Mouse (Mus musculus): Measurements from ENCODE around the gene Mical3. TPM values are rescaled to one million over a fixed set of nuclear protein-coding genes. Genes with fewer than 3 reads are reported as not detected.
"Not testable (repeated sequence)": the region's sequence is repeated elsewhere in the genome, so short reads cannot be mapped to it uniquely, and the experiment has no call there.

Mical3 gene
- polyA plus RNA-seq, 1 experiment from 2014 or later, result 4.5 TPM

DNA sequence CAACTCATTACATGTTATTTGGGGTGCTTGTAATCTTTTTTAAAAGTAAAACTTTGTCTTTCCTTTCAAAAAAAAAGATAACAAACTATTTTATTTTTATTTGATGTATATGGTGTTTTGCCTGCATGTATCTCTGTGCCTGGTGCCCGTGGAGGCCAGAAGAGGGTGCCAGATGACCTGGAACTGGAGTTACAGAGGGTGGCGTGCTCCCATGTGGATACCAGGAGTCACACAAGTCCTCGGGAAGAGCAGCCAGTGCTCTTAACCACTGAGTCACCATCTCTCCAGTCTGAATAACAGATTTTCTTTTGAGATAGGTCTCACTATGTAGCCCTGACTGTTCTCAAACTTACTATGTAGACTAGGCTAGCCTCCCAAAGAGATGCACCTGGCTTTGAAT is 221.3 kb downstream of the Mical3 start:
- Histone ChIP-seq H3K4me3 (ENCODE audit: low read depth, low read length) (no peak overlapping the region), H3K4me2 (replicated peaks; ENCODE audit: low read depth) (no peak overlapping the region), H3K9me3 (ENCODE audit: control insufficient read depth) (no peaks in the 10 kb centered on the region), H3K27ac (ENCODE audit: low read depth, low read length) (no peak overlapping the region), H3K36me3 (ENCODE audit: control insufficient read depth, insufficient read depth) (no peaks in the 10 kb centered on the region), H3K27me3 (replicated peaks; ENCODE audit: control insufficient read depth, insufficient read depth, low read length) (no peaks in the 10 kb centered on the region), H3K9ac (ENCODE audit: low read depth, low read length) (no peak overlapping the region), H3K4me1 (replicated peaks; ENCODE audit: control insufficient read depth, insufficient read depth, low read length) (0 out of 2 replicates have a peak, but pooled peaks cover 3% of the 10 kb centered on the region)
- TF ChIP-seq CTCF (IDR thresholded peaks at IDR 0.05; ENCODE audit: low read depth), result peak; percentile 17; the same call in 1 of the 2 replicates
- ATAC-seq, result no peak
- WGBS, result 81% methylated on average over 3 of the region's 3 CpGs

DNA sequence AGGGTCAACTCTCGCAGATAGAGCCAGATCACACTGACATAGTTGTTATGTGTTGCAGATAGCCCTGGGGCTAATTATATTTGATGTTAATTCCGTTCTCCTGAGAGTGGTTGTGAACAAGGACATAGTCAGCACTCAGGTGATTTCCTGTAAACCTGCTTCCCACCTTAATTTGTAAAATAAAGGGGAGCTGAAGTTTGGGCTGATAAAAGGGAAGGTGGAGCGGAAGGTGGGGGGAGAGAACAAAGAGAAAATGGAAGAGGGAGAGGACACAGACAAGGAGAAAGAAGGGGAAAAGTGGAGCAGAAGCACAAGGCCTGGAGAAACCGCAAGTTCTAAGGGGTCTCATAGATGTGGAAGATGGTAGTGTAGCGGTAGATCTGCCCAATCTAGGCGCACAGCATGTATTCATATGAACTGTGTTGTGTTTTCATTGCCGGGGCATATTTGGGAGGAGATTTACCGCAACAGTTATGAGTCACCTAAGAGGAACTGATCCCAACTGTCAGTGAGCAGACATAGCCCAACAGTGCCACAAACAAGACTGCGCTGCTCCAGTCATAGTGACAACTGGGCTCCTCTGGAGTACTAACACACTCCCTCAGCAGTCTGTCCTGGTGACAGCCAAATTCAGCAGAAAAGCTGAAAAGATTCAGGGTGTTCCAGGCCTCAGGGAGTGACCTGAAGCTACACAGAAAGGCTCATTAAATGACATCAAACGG is 222.8 kb downstream of the Mical3 start:
- H3K4me2 ChIP-seq (replicated peaks; ENCODE audit: low read depth); ATAC-seq; H3K4me1 ChIP-seq (replicated peaks; ENCODE audit: control insufficient read depth, insufficient read depth, low read length); H3K27ac ChIP-seq (ENCODE audit: low read depth, low read length); H3K9ac ChIP-seq (ENCODE audit: low read depth, low read length); H3K36me3 ChIP-seq (ENCODE audit: control insufficient read depth, insufficient read depth); H3K9me3 ChIP-seq (ENCODE audit: control insufficient read depth); H3K27me3 ChIP-seq (replicated peaks; ENCODE audit: control insufficient read depth, insufficient read depth, low read length); H3K4me3 ChIP-seq (ENCODE audit: low read depth, low read length): not testable (repeated sequence)
- 91% methylated on average over 9 of the region's 10 CpGs for WGBS

DNA sequence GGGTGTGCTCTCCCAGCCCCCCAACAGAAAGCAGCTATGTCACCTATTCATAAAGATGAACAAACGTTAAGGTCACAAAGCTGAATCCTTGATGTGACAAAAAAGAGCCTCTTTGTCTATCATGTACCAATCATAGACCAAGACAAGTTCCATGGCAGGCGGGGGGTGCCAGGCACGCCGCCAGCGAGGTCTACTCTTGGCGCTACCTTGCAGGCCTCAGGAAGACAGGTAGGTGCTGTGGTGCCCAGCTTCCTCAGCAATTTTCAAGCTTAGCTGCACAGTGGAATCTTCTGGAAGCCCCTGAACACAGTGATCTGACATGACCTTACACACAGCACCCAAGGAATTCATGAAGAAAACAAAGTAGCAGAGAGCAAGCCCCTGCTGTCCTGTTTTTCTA is 224.3 kb downstream of the Mical3 start:
- H3K9me3 ChIP-seq (ENCODE audit: control insufficient read depth), result no peaks in the 10 kb centered on the region
- H3K4me2 ChIP-seq (replicated peaks; ENCODE audit: low read depth), result no peak overlapping the region
- ATAC-seq, result no peak
- no peak for TF ChIP-seq CTCF (IDR thresholded peaks at IDR 0.05; ENCODE audit: low read depth)
- no peak overlapping the region for H3K4me3 ChIP-seq (ENCODE audit: low read depth, low read length)
- H3K27me3 ChIP-seq (replicated peaks; ENCODE audit: control insufficient read depth, insufficient read depth, low read length), result no peaks in the 10 kb centered on the region
- H3K4me1 ChIP-seq (replicated peaks; ENCODE audit: control insufficient read depth, insufficient read depth, low read length), result no peaks in the 10 kb centered on the region
- WGBS, result 93% methylated on average over 6 of the region's 6 CpGs
- H3K36me3 ChIP-seq (ENCODE audit: control insufficient read depth, insufficient read depth), result no peaks in the 10 kb centered on the region
- H3K9ac ChIP-seq (ENCODE audit: low read depth, low read length), result no peak overlapping the region
- H3K27ac ChIP-seq (ENCODE audit: low read depth, low read length), result no peak overlapping the region

DNA sequence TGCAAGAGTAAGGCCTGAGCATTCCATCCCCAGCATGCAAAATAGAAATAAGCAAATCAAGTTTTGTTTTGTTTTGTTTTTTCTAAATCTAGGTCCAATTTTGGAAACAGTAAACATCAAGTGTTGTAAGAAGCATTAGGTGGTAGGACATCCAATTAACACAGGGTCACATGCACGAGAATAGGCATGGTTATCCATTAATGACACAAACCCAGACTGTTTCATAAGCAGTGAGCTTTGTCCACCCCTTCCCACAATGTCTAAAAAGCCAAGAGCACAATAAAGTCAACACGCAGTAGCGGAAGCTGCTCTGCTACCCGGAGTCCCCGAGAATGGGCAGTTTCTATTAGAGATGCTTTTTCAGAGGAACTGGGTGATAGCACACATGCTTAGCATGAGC is 225.7 kb downstream of the Mical3 start:
- H3K4me3 ChIP-seq (ENCODE audit: low read depth, low read length), result no peak overlapping the region
- WGBS, result 54% methylated on average over 5 of the region's 5 CpGs
- no peak overlapping the region for H3K27ac ChIP-seq (ENCODE audit: low read depth, low read length)

DNA sequence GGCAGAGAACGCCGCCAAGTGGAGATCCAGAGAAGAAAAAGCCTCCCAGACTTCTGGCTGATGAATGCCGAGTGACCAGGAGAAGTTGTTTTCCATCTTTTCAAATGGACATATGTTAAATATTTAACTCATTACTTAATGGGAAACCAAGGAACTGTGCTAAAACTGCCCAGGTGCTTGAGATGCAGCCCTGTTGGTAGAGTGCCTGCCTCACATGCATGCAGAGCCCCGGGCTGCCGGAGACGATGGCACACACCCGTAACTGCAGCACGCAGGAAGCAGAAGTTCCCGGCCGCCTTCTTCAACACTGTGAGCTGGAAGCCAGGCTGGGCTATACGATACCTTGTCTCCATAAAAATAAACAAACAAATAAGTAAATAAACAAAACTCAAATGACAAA is 226.8 kb downstream of the Mical3 start:
- peaks cover 7% of the 10 kb centered on the region; the same call in 1 of the 2 replicates for H3K36me3 ChIP-seq (ENCODE audit: control insufficient read depth, insufficient read depth)
- H3K27ac ChIP-seq (ENCODE audit: low read depth, low read length), result no peak overlapping the region
- no peak for TF ChIP-seq CTCF (IDR thresholded peaks at IDR 0.05; ENCODE audit: low read depth)
- ATAC-seq, result no peak
- no peaks in the 10 kb centered on the region for H3K27me3 ChIP-seq (replicated peaks; ENCODE audit: control insufficient read depth, insufficient read depth, low read length)
- H3K4me2 ChIP-seq (replicated peaks; ENCODE audit: low read depth), result 0 out of 2 replicates have a peak overlapping the region, but pooled peaks have one; percentile 35
- 65% methylated on average over 11 of the region's 11 CpGs for WGBS
- H3K4me1 ChIP-seq (replicated peaks; ENCODE audit: control insufficient read depth, insufficient read depth, low read length), result no peaks in the 10 kb centered on the region
- no peaks in the 10 kb centered on the region for H3K9me3 ChIP-seq (ENCODE audit: control insufficient read depth)
- H3K4me3 ChIP-seq (ENCODE audit: low read depth, low read length), result no peak overlapping the region
- no peak overlapping the region for H3K9ac ChIP-seq (ENCODE audit: low read depth, low read length)

More for the DNA sequence above, 225.7 kb downstream of the Mical3 start:
- Histone ChIP-seq H3K4me1 (replicated peaks; ENCODE audit: control insufficient read depth, insufficient read depth, low read length) (no peaks in the 10 kb centered on the region), H3K27me3 (replicated peaks; ENCODE audit: control insufficient read depth, insufficient read depth, low read length) (no peaks in the 10 kb centered on the region), H3K4me2 (replicated peaks; ENCODE audit: low read depth) (no peak overlapping the region), H3K36me3 (ENCODE audit: control insufficient read depth, insufficient read depth) (0 out of 2 replicates have a peak, but pooled peaks cover 6% of the 10 kb centered on the region), H3K9ac (ENCODE audit: low read depth, low read length) (no peak overlapping the region), H3K9me3 (ENCODE audit: control insufficient read depth) (no peaks in the 10 kb centered on the region)
- no peak for ATAC-seq
- no peak for TF ChIP-seq CTCF (IDR thresholded peaks at IDR 0.05; ENCODE audit: low read depth)

DNA sequence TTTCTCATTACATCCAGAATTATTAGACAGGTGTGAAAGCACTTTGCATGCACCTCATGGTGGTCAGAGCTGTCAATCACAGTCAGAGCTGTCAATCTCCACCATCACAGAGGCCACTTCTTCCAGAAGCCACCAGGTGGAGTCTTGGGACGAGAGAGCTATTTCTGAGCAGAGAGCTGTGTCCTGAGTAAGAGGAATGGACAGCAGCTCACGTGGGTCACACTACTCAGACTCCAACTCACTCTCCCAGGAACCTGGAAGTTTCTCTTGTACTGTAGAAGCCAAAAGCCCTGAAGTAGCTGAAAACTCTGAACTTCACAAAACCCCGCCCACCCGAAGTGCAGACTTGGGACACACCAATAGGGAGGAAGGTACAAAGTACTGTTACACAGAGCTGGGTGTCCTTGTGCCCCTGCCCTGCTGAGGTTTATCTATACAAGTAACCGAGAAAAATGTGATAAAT is 227.3 kb downstream of the Mical3 start:
- no peak overlapping the region for H3K27ac ChIP-seq (ENCODE audit: low read depth, low read length)
- no peaks in the 10 kb centered on the region for H3K4me1 ChIP-seq (replicated peaks; ENCODE audit: control insufficient read depth, insufficient read depth, low read length)
- no peak overlapping the region for H3K4me3 ChIP-seq (ENCODE audit: low read depth, low read length)
- peak; percentile 92 for ATAC-seq
- no peak overlapping the region for H3K9ac ChIP-seq (ENCODE audit: low read depth, low read length)
- 0 out of 2 replicates have a peak overlapping the region, but pooled peaks have one; percentile 35 for H3K4me2 ChIP-seq (replicated peaks; ENCODE audit: low read depth)
- no peaks in the 10 kb centered on the region for H3K9me3 ChIP-seq (ENCODE audit: control insufficient read depth)
- peaks cover 11% of the 10 kb centered on the region; the same call in 1 of the 2 replicates for H3K36me3 ChIP-seq (ENCODE audit: control insufficient read depth, insufficient read depth)
- peak; percentile 79 for TF ChIP-seq CTCF (IDR thresholded peaks at IDR 0.05; ENCODE audit: low read depth)
- no peaks in the 10 kb centered on the region for H3K27me3 ChIP-seq (replicated peaks; ENCODE audit: control insufficient read depth, insufficient read depth, low read length)
- 30% methylated on average over 5 of the region's 5 CpGs for WGBS
